Mouse (Mus musculus) thymus, postnatal 25 days (tissue): ENCODE measurements around the gene Npm1.

Source experiments
- DNase-seq: peaks from one replicate; pipeline ENCODE4 v3.0.0; 2022

Npm1 gene

DNA sequence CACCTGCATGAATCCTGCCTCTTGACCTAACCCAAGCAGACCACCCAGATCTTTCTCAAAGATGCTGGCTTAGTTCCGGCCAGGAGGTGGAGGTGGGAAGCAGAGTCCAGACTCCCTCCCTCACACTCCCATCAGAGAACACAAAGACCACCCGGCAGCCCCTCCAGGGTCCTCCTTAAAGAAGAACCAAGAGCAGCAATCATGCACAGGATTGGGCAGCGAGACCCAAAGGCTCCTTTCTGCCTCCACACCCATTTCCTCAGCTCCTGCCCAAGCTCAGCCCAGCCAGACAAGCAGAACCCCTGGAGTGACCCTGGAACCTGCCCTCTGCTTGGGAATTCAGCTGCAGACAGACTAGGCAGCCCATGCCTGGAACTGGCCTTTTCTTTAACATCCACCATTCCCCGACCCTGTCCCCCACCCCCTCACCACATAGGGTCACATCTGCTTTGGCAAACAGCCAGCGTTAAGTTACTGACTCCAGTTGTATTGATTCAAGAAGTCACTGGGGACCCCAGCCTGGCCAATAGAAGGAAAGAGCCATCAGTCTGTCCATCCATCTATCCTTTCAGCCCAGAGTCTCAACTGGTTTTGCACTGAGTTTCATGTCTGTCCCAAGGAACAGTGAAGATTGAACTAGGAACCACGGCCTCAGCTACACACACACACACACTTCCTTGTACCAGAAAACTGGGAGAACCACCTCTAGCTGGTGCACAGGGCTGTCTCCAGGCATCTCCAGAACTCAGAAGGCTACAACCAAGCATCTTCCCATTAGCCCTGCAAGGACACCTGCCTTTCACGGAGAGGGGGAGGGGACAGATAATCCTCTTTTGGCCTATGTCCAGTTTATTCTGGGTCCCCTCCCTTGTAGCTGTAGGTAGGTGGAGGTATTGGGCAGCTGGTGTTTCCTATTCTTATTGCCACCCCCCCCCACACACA is 17.5 kb downstream of the Npm1 start:
- DNase-seq, result no peak

DNA sequence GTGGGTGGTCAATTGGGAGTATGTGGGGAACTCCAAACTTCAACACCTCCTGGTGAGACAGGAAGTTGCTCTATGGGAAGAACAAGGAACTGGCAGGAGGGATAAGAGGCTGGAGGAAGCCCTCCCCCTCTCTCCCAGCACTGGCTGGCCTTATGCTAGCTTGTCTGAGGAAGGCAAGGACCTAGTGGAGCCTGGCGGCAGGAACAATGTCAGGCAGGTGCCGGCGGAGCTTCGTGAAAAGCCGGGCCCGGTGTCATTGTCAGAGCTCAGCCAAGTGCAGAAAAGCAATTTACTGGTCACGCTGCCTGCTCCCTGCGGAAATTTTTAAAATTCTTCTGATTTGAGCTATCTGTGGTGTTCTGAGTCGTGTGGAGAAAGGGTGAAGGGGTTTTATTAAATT is 19.1 kb downstream of the Npm1 start:
- no peak for DNase-seq

DNA sequence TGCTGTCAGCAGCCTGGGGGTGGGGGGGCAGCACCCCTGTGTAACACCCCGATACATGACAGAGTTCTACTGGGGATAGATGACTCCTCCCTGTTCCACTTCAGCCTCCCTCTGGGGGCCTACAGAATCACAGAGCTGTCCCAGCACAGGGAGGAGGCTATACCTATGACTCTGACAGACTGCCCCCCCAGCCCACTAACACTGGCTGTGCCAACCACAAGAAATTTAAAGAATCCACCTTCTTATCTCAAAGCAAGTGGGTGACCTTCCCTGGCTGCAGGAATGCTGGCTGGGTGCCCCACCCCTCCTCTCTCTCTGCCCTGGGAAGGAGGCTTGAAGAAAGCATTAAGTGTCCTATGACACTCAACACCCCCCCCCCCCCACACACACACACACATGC is 20.2 kb downstream of the Npm1 start:
- DNase-seq, result no peak

DNA sequence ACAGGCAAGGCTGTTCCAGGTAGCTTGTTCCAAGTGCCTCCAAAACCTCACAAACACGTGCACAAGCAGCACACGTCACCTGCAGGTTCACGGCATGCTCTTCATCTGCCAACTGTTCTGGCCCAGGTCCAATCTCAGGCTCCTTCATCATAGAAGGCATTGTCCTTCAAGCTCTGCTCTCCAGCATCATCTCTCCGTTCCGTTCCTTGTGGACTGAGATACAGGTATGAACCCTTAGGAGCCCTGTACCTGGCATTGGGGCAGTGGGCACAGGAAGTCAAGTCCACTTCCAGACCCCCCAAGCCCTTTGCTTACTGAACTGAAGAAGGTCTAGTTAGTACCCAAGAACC is 22.9 kb downstream of the Npm1 start:
- DNase-seq, result no peak

DNA sequence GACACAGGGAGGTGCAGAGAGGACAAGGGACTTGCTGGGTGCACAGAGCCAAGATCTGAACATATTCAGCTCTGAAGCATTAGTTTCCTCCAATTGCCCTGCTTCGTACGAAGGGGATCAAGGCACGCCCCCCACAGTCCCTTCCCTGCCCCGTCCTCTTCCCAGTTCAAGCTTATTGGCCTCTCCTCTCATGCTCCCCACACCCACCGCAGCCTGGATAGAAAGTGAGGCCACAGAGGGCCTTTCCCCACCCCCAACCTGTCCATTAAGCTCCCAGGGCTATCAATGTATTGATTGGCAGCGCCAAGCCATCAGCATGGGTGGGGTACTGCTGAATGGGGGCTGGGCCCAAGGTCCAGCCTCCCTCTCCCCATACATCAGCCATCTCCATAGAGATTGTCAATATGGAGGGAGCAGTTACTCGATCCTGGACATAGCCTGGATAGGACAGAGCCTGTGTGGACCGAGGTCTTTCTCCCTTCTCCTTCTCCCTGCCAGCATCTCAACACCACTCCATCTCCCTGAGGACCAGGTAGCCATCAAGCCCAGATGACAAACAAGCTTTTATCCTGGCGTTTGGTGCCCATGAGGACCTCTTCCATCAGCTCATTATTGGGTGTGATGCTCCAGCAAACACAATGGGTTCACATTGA is 23.4 kb downstream of the Npm1 start:
- no peak for DNase-seq

DNA sequence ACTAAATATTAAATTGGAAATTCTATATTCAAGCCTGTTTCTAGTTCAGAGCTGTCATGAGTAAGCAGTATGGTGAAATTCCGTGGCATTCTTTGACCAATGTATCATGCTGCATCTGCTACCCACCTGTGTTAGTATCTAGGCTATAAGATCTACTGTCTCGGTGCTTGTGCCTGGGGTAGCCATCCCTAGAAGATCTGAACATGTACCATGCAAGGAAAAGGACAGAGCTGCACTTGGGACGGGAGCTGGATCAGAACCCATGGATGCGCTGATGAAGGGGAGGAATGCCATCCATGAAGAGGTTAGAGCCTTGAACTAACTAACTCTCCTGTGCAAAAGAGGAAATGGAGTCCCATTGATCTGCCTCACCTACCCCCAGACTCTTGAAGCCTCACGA is 24.3 kb downstream of the Npm1 start:
- DNase-seq, result no peak

DNA sequence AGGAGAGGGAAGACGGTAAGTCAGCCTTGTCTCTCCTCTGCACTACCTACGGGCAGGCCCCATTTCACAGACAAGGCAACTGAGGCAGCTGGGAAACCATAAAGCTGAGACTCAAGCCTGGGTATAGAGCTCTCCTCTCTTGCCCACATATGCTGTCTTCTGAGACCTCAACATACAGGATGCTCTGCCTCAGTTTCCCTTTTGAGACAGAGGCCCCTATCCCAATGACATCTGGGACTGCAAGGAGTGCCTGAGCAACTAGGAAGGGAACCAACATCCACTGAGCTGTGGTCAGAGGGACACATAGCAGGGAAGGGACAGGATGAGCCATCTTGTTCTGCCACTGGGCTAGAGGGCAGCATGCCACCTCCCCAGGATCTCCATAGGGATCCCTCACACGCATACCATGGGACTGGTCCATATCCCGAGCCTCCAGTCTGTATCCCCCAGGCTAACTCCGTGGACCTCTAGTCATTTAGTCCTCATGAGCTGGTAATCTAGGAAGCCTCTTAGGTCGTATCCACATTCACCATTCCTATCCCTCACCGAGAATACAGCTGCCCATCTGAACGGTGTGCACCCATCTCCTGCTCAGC is 28.5 kb downstream of the Npm1 start:
- no peak for DNase-seq

DNA sequence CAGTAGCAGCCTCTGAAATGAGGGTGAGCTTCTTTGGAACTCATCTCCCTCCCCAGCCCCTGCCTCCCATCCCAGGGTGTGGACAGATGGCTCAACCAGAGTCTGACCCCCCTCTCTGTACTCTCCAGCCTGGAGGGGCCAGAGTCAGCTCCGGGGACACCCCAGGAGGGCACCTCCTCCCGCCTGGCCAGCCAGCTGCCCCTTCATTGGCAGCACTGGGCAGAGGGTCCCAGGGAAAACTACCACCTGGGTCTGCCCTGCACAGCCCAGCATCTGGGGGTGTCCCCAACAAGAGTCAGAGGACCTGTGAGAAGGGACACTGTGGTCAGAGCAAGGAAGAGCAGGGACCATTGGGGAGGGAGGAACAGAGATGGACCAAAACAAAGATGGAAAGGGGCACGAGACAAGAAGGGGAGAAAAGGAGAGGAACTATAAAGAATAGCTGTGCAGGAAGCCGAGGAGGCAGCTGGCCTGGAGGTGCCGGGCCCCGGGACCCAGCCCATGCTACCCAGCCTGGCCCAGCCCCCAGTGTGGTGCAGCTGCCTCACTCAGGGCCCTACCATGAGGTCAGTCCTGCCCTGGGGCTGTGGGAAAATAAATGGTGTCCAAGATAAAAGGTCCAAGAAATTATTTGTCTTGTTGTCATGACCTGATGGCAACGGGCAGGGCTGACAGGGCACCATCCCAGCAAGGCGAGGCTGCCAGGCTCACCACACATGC is 30.2 kb downstream of the Npm1 start:
- no peak for DNase-seq

DNA sequence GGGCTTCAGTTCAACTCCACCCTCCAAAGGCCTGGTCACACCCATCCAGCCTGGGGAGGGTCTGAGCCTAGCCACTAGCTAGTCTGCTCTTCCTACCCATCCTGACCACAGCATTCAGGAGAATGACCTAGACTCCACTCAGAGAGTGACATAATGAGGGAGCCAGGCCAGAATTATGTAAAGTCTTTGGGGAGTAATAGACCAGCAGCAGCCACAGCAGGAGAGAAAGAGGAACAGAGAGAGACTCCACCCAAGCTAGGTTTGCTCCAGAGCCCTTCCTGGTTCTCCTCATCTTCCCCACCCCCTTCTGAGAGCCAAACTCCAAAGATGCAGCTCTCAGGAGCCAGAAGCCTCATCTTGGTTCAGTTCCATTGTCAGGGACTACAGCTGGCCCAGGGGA is 35.9 kb downstream of the Npm1 start:
- DNase-seq, result no peak

DNA sequence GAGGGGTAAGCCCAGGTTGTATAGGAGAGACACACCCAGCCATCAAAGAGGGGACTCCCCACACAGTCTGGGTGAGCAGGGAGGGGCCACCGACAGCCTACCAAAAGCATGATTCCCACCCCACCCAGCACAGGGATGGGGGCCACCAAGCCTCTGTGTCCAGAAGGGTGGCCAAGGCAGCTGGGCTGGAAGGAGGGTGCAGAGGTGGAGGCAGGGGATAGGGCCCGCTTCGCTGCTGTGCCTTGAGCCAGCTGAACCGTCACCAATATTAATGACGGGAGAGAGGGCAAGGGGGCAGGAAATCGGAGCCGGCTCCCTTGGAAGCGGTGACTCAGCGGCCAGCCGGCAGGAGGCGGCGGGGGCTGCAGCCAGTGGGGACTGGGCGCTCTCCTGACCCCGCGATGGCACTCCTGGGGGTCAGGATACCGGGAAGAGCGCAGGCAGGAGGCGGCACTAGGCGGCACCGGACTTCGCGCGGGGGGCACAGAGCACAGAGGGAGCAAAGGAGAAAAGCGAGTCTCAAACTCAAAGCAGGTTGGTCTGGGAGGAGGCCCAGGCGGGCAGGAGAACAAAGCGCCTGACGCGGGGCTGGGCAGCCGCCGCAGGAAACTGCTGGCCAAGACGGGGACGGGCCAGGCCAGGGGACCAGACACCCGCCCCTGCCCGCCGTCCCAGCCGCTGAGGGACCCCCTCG is 40.3 kb downstream of the Npm1 start:
- DNase-seq, result no peak

DNA sequence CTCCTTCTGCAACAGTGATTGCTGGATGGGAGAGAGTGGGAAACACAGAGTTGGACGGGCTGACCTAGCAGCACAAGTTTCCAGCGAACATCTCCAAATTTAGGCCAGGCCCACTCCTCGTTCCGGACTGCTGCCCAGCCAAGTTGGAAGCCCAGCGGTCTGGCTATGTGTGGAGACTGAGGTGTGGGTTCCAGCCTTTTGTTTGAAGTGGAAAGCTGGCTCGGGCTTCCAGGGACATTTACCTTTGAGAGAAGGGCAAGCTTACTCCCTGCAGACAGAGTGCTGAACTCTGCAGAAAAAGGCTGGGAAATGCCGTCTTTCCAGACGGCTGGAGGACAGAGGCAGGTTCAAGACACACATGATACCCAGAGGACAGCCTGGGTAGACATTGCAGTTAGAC is 43.5 kb downstream of the Npm1 start:
- DNase-seq, result no peak

DNA sequence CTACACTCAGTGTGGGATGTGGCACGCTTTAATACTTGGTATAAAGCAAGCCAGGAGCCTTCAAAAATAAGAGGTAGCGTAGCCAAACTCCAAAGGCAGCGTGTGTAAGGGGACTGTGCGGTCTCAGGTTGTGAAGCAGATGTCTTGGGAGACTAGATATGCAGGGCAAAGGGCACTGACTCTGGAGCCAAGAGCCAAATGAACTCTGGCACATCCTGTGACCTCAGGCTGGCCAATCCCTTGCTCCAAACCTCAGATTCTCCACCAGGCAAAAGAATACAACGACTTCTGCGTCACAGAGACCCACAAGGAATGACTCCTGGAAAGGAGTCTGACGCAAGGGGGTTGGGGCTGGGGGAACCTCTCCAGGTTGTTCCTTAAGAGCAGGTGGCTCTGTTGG is 43.9 kb downstream of the Npm1 start:
- DNase-seq, result no peak

DNA sequence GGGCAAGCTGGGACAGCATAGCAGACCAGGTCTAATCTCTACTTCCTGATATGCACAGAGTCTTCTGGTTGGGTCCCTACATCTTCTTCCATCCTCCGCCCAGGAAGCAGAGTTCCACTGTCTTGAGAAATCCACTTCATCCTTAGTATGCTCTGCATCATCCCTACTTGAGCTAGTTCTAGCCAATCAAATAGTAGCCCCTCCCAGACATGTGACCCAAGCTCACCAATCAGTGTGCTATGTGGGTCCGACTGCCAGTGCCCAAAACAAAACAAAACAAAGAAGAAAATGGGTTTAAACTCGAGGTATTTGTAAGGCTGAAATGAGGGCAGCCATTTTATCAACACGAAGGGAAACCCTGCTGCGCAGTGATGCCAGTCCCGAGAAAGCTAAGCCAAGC is 44.5 kb downstream of the Npm1 start:
- DNase-seq, result no peak

DNA sequence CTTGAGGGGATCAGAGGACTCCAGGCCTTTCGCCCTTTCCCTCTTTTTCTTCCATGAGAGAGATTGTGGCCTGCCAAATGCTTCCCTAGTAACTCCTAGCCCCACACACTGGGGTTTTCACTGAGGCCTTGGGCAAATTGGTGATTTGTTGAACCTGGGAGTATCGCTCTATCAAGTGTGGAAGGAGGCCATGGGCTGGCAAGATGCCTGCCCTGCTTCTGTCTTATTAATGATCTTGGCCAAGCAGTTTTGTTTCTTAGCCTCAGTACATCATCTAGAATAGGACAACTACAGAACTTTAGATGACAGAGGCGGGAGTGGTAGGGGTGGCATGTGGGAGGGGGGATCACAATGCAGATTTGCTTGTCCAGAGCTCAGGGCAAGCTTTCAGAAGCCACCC is 47.2 kb downstream of the Npm1 start:
- DNase-seq, result no peak

DNA sequence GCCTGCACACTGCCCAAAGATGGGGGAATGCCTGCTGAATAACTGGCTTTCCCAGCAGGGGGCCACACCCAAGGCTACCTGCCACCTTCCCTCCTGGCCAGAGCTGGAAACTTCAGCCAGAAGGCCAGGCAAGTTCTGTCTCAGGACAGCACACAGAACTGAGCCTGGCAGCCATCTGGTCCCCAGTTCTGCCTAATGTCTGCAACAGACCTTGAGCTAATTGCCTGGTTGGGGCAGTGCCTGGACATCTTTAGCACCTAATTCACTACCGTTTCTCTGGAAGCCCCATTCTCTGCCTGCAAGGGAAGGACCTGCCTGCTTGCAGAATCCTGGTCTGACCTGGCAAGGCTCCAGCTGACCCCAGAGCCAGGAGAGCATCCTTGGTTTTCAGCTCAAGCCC is 50.6 kb downstream of the Npm1 start:
- DNase-seq, result no peak

DNA sequence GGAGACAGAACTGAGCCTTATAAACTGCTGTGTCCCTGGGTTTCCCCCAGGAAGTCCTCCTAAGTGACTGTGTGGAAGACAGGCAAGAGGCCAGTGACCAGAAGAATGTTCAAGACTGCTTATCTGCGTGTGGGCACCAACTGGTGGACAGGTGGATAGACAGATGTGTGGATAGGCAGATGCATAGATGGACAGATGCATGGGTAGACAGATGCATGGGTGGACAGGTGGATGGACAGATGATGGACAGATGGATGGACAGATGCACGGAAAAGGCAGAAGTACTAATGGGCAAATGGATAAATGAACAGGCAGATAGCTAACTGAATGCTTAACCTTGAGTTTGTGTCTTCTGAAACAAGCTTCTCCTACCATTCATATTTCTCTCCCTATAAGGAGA is 52.9 kb downstream of the Npm1 start:
- no peak for DNase-seq

DNA sequence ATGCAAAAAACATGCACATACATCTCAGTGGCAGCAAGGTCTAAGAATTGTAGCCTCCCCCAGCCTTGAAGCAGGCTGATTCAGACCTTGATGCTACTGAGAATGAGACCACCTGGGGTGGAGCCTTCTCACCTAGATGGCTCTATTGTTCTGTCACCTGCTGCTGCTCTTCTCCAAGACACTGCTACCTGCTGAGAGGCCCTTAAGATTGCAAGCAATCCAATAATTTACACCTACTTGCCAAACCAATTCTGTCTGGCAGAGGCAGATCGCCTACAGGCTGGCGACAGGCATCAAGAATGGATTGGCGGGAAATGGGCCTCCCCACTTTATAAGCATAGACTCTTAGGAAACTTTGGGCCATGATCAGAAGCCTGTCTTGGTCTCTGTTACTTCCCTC is 55.5 kb downstream of the Npm1 start:
- DNase-seq, result no peak

DNA sequence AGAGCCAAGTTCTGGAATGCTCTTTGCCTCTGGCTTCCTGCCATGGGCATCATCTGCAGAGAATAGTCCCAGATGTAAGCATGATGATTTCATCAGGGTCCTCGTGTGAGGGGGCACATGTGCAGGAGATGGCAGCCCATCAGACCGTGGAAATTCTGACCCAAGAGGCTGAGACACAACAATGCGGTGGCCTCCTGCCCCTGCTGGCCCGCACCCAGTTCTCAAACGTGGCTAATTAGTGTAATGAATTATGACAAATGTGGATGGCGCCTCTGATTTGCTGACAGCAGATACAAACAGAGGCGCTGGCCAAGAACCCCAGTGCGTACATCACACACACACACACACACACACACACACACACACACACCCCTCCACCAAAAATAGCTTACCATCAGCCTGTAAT is 58.1 kb downstream of the Npm1 start:
- DNase-seq, result no peak

DNA sequence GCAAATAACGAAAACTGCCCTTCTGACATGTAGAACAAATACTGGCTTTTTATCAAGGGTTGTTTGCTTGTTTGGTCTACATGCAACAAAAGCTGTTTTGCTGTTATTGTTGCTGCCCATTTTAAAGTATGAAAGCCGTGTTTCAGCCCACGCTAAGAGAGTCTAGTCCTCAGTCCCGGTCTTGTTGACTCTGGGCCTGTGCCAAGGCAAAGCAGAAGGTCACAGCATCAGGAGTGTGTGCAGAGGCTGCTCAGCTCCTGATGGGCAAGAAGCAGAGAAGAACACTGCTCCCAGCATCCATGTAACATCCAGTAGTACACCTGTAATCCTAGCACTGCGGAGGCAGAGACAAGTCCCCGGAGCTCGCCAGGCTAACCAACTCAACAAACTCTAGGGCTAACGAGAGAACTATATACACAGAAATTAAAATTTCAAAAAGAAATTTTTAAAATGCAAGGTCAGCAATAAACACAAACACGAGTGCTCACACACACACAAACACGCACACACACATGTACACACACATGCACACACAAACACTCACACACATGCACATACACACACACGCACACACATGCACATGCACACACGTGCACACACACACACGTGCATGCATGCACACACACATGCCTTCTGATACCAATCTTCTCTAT is 59.6 kb downstream of the Npm1 start:
- DNase-seq, result no peak
